8 mouse cellular contexts compared by ENCODE assay signal in the genomic region with DNA sequence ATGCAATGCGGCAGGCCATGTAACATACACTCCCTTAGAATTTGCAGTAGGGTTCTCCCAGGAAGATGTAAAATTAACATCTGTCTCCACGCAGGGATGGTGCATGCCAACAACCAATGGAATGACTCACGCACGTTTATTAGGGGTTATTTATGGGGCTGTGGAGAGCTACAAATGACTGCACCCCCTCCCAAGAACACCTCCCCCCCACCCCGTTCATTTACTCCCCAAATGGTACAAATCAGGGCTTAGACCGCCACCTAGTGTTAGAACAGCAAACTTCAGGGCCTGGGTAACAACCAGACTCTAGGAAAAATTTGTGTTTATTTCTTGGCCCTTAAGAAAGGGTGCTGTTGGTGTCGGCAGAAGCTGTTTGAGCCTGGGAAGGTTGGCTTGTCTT. TPM values are rescaled to one million over a fixed set of nuclear protein-coding genes. Genes with fewer than 3 reads are reported as not detected.
A peak's percentile ranks its signal among the peaks of the same experiment; 100 is the strongest.
DNase-seq lines count a peak whose midpoint lies in the region; ATAC-seq and TF ChIP-seq lines count a peak whose summit lies in the region.

No protein-coding gene starts in this region.

- TF ChIP-seq CTCF in heart, adult 2 months (IDR thresholded peaks at IDR 0.05), result peak; percentile 74

- H3K4me3 ChIP-seq in heart, adult 2 months, result no peak overlapping the region
- no peak overlapping the region for H3K4me3 ChIP-seq in heart, embryonic 12.5 days
- no peak overlapping the region for H3K4me3 ChIP-seq in forebrain, embryonic 16.5 days (replicated peaks; ENCODE audit: low read length)

- no peaks in the 10 kb centered on the region for H3K79me2 ChIP-seq in heart, adult 2 months (replicated peaks; ENCODE audit: control insufficient read depth, insufficient read depth, low read length)

- H3K27ac ChIP-seq in heart, adult 2 months, result no peak overlapping the region
- H3K27ac ChIP-seq in heart, embryonic 12.5 days (ENCODE audit: poor library complexity, severe bottlenecking), result no peak overlapping the region
- peak overlapping the region; percentile 41 for H3K27ac ChIP-seq in forebrain, embryonic 16.5 days (ENCODE audit: low read length)

- no peak overlapping the region for H3K4me2 ChIP-seq in heart, embryonic 12.5 days
- no peak overlapping the region for H3K4me2 ChIP-seq in forebrain, embryonic 16.5 days (ENCODE audit: low read length)

- no peak for TF ChIP-seq POLR2A in heart, adult 2 months (IDR thresholded peaks at IDR 0.05; ENCODE audit: insufficient read depth, low read depth, low read length)

- intact Hi-C loops in heart, adult 2 months (cut with DNase I), result loop anchor here (1.0 to 10.0 kb wide), 5 partner anchors 33 to 155 kb away; no protein-coding TSS in a partner anchor

- no peak overlapping the region for H3K9ac ChIP-seq in heart, adult 2 months (ENCODE audit: low read depth, low read length)
- no peak overlapping the region for H3K9ac ChIP-seq in heart, embryonic 12.5 days
- H3K9ac ChIP-seq in forebrain, embryonic 16.5 days (replicated peaks; ENCODE audit: low read depth, low read length), result no peak overlapping the region

- no peaks in the 10 kb centered on the region for H3K36me3 ChIP-seq in heart, adult 2 months (ENCODE audit: control insufficient read depth, insufficient read depth, low read length)
- no peaks in the 10 kb centered on the region for H3K36me3 ChIP-seq in heart, embryonic 12.5 days
- no peaks in the 10 kb centered on the region for H3K36me3 ChIP-seq in forebrain, embryonic 16.5 days (ENCODE audit: control insufficient read depth, insufficient read depth)

- no peaks in the 10 kb centered on the region for H3K27me3 ChIP-seq in heart, adult 2 months (ENCODE audit: control insufficient read depth, insufficient read depth, low read length)
- no peaks in the 10 kb centered on the region for H3K27me3 ChIP-seq in heart, embryonic 12.5 days (replicated peaks)
- no peaks in the 10 kb centered on the region for H3K27me3 ChIP-seq in forebrain, embryonic 16.5 days (replicated peaks; ENCODE audit: control insufficient read depth, insufficient read depth, low read length)

- 25% methylated on average over 7 of the region's 7 CpGs for WGBS in heart, adult 2 months
- 27% methylated on average over 7 of the region's 7 CpGs for WGBS in heart, embryonic 12.5 days
- WGBS in forebrain, embryonic 16.5 days, result 20% methylated on average over 7 of the region's 7 CpGs

- H3K4me1 ChIP-seq in heart, adult 2 months (ENCODE audit: control insufficient read depth, insufficient read depth, low read length), result peaks cover 2% of the 10 kb centered on the region
- H3K4me1 ChIP-seq in heart, embryonic 12.5 days (replicated peaks), result peaks cover 8% of the 10 kb centered on the region
- H3K4me1 ChIP-seq in forebrain, embryonic 16.5 days (replicated peaks; ENCODE audit: control insufficient read depth, insufficient read depth, low read length), result peaks cover 17% of the 10 kb centered on the region

- ATAC-seq in heart, embryonic 12.5 days (ENCODE audit: insufficient number of reproducible peaks, low FRiP score), result no peak
- ATAC-seq in forebrain, embryonic 16.5 days, result no peak

- no peak for DNase-seq in heart, adult 2 months
- peak; percentile 76 to 77 for DNase-seq in B cell, adult 2 months
- peak; percentile 48 to 68 for DNase-seq in adrenal gland, postnatal 36 days
- peak; percentile 54 to 80 for DNase-seq in layer of hippocampus, adult 18-20 months (ENCODE audit: low spot score in 2 of 2)
- peak; percentile 22 to 61 for DNase-seq in natural killer cell, adult 2 months (ENCODE audit: low spot score in 2 of 2)
- DNase-seq in ovary, postnatal 36 days (ENCODE audit: low spot score), result no peak

- H3K9me3 ChIP-seq in heart, embryonic 12.5 days (replicated peaks), result no peaks in the 10 kb centered on the region
- no peaks in the 10 kb centered on the region for H3K9me3 ChIP-seq in forebrain, embryonic 16.5 days (ENCODE audit: control insufficient read depth, low read length)

- TF ChIP-seq EP300 in heart, adult 2 months (IDR thresholded peaks at IDR 0.05; ENCODE audit: insufficient read depth, low read depth, low read length), result no peak

RNA-seq across cellular contexts. Expression of gene Pak4, which starts 3.7 kb away (rescaled TPM):
- 1 to 10 TPM; 8.8 to 9.4 TPM for total RNA-seq in heart, adult 2 months (2021)
- 6.4 and 7.6 TPM in 2 replicates for polyA plus RNA-seq in heart, adult 2 months (2012; rRNA removed)
- 32.7 TPM in 2 replicates for polyA plus RNA-seq in heart, embryonic 12.5 days (2016; fragmentation: Nextera tagmentation; extraction: Ambion mirVana)
- 10 to 100 TPM; 28.0 to 30.0 TPM for total RNA-seq in adrenal gland, postnatal 36 days (2021)
- polyA plus RNA-seq in forebrain, embryonic 16.5 days (2015; fragmentation: Nextera tagmentation; extraction: Ambion mirVana), result 25.5 and 26.7 TPM in 2 replicates
- total RNA-seq in layer of hippocampus, adult 18-20 months (2021), result 10 to 100 TPM; 12.7 to 14.6 TPM

RNA-seq across cellular contexts. Expression of gene Samd4b, which starts 3.7 kb away (rescaled TPM):
- 10 to 100 TPM; 21.9 to 22.4 TPM for total RNA-seq in heart, adult 2 months (2021)
- polyA plus RNA-seq in heart, adult 2 months (2012; rRNA removed), result 38.8 and 46.1 TPM in 2 replicates
- 29.0 and 29.5 TPM in 2 replicates for polyA plus RNA-seq in heart, embryonic 12.5 days (2016; fragmentation: Nextera tagmentation; extraction: Ambion mirVana)
- 10 to 100 TPM; 62.5 to 69.8 TPM for total RNA-seq in adrenal gland, postnatal 36 days (2021)
- 25.3 and 26.3 TPM in 2 replicates for polyA plus RNA-seq in forebrain, embryonic 16.5 days (2015; fragmentation: Nextera tagmentation; extraction: Ambion mirVana)
- total RNA-seq in layer of hippocampus, adult 18-20 months (2021), result 10 to 100 TPM; 74.1 to 77.1 TPM

RNA-seq across cellular contexts. Expression of gene Acp7, which starts 29.5 kb away (rescaled TPM):
- total RNA-seq in heart, adult 2 months (2021), result not detected
- 0.49 TPM in 1 of 2 replicates, not detected in the other for polyA plus RNA-seq in heart, adult 2 months (2012; rRNA removed)
- not detected in 2 replicates for polyA plus RNA-seq in heart, embryonic 12.5 days (2016; fragmentation: Nextera tagmentation; extraction: Ambion mirVana)
- total RNA-seq in adrenal gland, postnatal 36 days (2021), result not detected
- polyA plus RNA-seq in forebrain, embryonic 16.5 days (2015; fragmentation: Nextera tagmentation; extraction: Ambion mirVana), result not detected in 2 replicates
- 1 to 10 TPM; 1.4 to 4.6 TPM for total RNA-seq in layer of hippocampus, adult 18-20 months (2021)

RNA-seq across cellular contexts. Expression of gene Nccrp1, which starts 54.6 kb away (rescaled TPM):
- total RNA-seq in heart, adult 2 months (2021), result not detected
- polyA plus RNA-seq in heart, adult 2 months (2012; rRNA removed), result not detected in 2 replicates
- not detected in 2 replicates for polyA plus RNA-seq in heart, embryonic 12.5 days (2016; fragmentation: Nextera tagmentation; extraction: Ambion mirVana)
- total RNA-seq in adrenal gland, postnatal 36 days (2021), result under 1 TPM in 1 of 2 experiments, not detected in 1; 0.20 TPM
- not detected in 2 replicates for polyA plus RNA-seq in forebrain, embryonic 16.5 days (2015; fragmentation: Nextera tagmentation; extraction: Ambion mirVana)
- under 1 TPM in 1 of 2 experiments, not detected in 1; 0.28 TPM for total RNA-seq in layer of hippocampus, adult 18-20 months (2021)

Comparison
In these comparisons a context has a peak if more than half of its experiments do, and no peak if none do; other contexts are left out.
1. DNase-seq: peak in B cell, adult 2 months (2 of 2), adrenal gland, postnatal 36 days (2 of 2), layer of hippocampus, adult 18-20 months (2 of 2) and natural killer cell, adult 2 months (2 of 2); none in heart, adult 2 months (0 of 2) and ovary, postnatal 36 days (single experiment).